Mouse (Mus musculus) megakaryocyte, embryonic 14.5 days (primary cell): ENCODE measurements at regions not wholly inside any gene's neighbourhood (a gene's known extent, or its start where the extent isn't known, plus 50 kb on each side); places are given as distances from the start of the nearest gene placed in this dataset.
"Not testable (repeated sequence)": the region's sequence is repeated elsewhere in the genome, so short reads cannot be mapped to it uniquely, and the experiment has no call there.

Experiments used
- FLI1 ChIP-seq: IDR thresholded peaks from 2 replicates; pipeline ENCODE4 v1.6.1; 2012; ENCODE audit warnings: low read length, inconsistent platforms, mixed read lengths
- GATA1 ChIP-seq: IDR thresholded peaks from 3 replicates; pipeline ENCODE4 v1.6.1; 2012; ENCODE audit warnings: mixed read lengths, low read length, inconsistent platforms, borderline replicate concordance

GRCm38 (mm10) chr6:4190976-4191375 is 104.2 kb upstream of the Bet1 start:
- TF ChIP-seq FLI1, GATA1: not testable (repeated sequence)
